Mouse (Mus musculus) spleen, adult 2 months (tissue): ENCODE measurements around the gene Trim24. TPM values are rescaled to one million over a fixed set of nuclear protein-coding genes. Genes with fewer than 3 reads are reported as not detected.
"Not testable (repeated sequence)": the region's sequence is repeated elsewhere in the genome, so short reads cannot be mapped to it uniquely, and the experiment has no call there.

Experiments
- DNase-seq, 2 experiments: peaks; one replicate each; pipeline versions ENCODE4 v3.0.0 to v3.0.0-alpha.2; 2012 to 2021; ENCODE audit warnings: low spot score in 2 of 2, low read depth in 1 of 2
- H3K27ac ChIP-seq: fragments of 200-500 bp; 2 replicates; pipeline ENCODE4 v1.5.1; 2012; ENCODE audit warnings: low read length, inconsistent platforms; ENCODE audit not compliant: insufficient read depth
- H3K27me3 ChIP-seq: fragments of 200-500 bp; 2 replicates; pipeline ENCODE4 v1.6.1; 2012; ENCODE audit warnings: mild to moderate bottlenecking, moderate library complexity, low read length, inconsistent platforms; ENCODE audit not compliant: control insufficient read depth, insufficient read depth
- H3K36me3 ChIP-seq: fragments of 200-500 bp; 2 replicates; pipeline ENCODE4 v1.6.1; 2012; ENCODE audit warnings: mild to moderate bottlenecking, low read length, inconsistent platforms; ENCODE audit not compliant: control insufficient read depth, insufficient read depth
- H3K4me1 ChIP-seq: fragments of 200-500 bp; 2 replicates; pipeline ENCODE4 v1.6.1; 2011; ENCODE audit warnings: inconsistent platforms; ENCODE audit not compliant: control insufficient read depth, insufficient read depth, insufficient read length
- H3K4me3 ChIP-seq: fragments of 200-500 bp; 2 replicates; pipeline ENCODE4 v1.5.1; 2011; ENCODE audit warnings: mild to moderate bottlenecking, inconsistent platforms; ENCODE audit not compliant: insufficient read depth, insufficient read length; ENCODE audit errors: extremely low read depth
- CTCF ChIP-seq: fragments of 200-500 bp; IDR thresholded peaks from 2 replicates; pipeline ENCODE4 v1.5.1; 2011; ENCODE audit warnings: mild to moderate bottlenecking, inconsistent platforms; ENCODE audit not compliant: insufficient read depth, insufficient read length, insufficient replicate concordance; ENCODE audit errors: extremely low read depth
- POLR2A ChIP-seq: fragments of 200-500 bp; IDR thresholded peaks from 2 replicates; pipeline ENCODE4 v1.6.1; 2011; ENCODE audit warnings: low read depth, low read length, inconsistent platforms
- whole genome bisulfite sequencing: fragments of 180-500 bp; shearing (Covaris S2); methylation state at CpG from one replicate; pipeline ENCODE4 v1.1.7; 2018; 5-methylcytosine and 5-hydroxymethylcytosine counted together
- polyA plus RNA-seq: library from polyadenylated mRNA; depleted of rRNA; stranded (reverse); fragments of >200 nt; gene quantifications from 2 replicates; pipeline ENCODE4 v1.2.3, GENCODE M21; 2012

Gene Trim24
- polyA plus RNA-seq, 1 experiment, result 11.5 TPM

DNA sequence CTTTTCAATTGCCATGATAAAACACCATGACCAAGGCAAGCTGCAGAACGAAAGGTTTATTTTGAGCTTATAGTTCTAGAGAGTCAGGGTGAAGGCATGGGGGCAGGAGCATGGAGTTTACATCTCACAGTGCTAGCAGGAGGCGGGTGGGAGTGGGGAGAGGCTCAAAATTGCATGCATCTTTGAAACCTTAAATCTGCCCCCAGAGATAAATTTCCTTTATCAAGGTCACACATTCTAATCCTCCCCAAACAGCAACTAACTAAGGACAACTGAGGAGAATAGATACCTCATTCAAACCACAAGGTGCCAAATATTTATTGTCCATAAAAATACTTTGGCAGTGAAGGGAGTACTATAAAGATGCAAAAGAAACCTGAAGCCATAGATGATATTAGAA, 19.3 kb upstream of the Trim24 start:
- H3K4me3 ChIP-seq, result no peak overlapping the region
- no peaks in the 10 kb centered on the region for H3K36me3 ChIP-seq
- H3K4me1 ChIP-seq, result no peaks in the 10 kb centered on the region
- no peak overlapping the region for H3K27ac ChIP-seq
- no peak for TF ChIP-seq CTCF
- TF ChIP-seq POLR2A, result no peak
- WGBS, result 91% methylated on average over 2 of the region's 2 CpGs
- H3K27me3 ChIP-seq, result no peaks in the 10 kb centered on the region
- no peak for DNase-seq

DNA sequence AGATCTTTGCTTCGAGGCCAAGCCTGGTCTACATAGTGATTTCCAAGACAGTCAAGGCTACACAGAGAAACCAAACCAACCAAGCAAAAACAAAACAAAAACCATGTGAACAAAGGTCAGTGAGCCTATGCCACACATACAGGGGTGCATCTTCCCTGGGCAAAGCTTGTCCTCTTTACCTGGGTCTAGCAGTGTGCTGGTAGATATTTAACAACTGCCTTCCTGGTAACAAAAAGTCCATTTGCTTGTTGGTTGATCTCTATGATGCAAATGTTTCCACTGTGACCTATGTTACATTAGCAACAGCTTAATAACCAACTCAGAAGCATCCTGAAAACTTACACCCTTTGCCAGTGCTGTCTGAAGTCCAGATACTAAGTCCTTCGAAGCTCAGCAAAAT, 17.3 kb upstream of the Trim24 start:
- no peaks in the 10 kb centered on the region for H3K36me3 ChIP-seq
- no peaks in the 10 kb centered on the region for H3K4me1 ChIP-seq
- no peak overlapping the region for H3K27ac ChIP-seq
- DNase-seq, result no peak
- H3K27me3 ChIP-seq, result no peaks in the 10 kb centered on the region
- H3K4me3 ChIP-seq, result no peak overlapping the region
- 93% methylated on average over 2 of the region's 2 CpGs for WGBS
- TF ChIP-seq CTCF (no peak), POLR2A (no peak)

DNA sequence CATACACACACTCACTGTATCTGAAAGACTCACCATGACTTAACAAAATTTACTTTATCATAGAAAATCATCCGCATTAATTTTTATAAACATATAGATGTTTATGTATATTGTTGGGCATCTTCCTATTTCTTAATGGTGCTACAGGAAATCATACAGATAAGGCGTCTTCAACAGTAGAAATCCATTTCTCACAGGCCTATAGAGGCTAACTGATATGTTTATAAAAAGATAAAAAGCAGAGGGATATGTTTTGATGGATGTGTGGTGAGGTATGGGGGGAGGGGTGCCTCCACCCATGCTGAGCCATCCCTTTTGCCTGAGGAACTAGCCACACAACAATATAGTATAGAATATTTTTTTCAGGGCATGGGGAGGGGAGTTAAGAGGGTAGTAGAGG, 15.2 kb upstream of the Trim24 start:
- TF ChIP-seq POLR2A, result no peak
- TF ChIP-seq CTCF, result no peak
- H3K4me1 ChIP-seq, result no peaks in the 10 kb centered on the region
- no peak overlapping the region for H3K27ac ChIP-seq
- no peak for DNase-seq
- no peaks in the 10 kb centered on the region for H3K36me3 ChIP-seq
- no peaks in the 10 kb centered on the region for H3K27me3 ChIP-seq
- WGBS, result 77% methylated on average over 2 of the region's 2 CpGs
- no peak overlapping the region for H3K4me3 ChIP-seq

DNA sequence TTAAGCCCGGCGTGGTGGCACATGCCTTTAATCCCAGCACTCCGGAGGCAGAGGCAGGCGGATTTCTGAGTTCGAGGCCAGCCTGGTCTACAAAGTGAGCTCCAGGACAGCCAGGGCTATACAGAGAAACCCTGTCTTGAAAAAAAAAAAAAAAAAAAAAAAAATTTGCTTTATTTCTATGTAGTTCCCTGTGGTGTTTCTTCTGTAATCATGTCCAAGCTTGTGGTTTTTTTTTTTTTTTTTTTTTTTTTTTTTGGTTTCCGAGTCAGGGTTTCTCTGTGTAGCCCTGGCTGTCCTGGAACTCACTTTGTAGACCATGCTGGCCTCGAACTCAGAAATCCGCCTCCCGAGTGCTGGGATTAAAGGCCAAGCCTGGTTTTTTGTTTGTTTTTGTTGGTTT, 14.3 kb upstream of the Trim24 start:
- H3K36me3 ChIP-seq, DNase-seq, H3K4me3 ChIP-seq, H3K27me3 ChIP-seq, H3K4me1 ChIP-seq, H3K27ac ChIP-seq: not testable (repeated sequence)
- 90% methylated on average over 9 of the region's 9 CpGs for WGBS

DNA sequence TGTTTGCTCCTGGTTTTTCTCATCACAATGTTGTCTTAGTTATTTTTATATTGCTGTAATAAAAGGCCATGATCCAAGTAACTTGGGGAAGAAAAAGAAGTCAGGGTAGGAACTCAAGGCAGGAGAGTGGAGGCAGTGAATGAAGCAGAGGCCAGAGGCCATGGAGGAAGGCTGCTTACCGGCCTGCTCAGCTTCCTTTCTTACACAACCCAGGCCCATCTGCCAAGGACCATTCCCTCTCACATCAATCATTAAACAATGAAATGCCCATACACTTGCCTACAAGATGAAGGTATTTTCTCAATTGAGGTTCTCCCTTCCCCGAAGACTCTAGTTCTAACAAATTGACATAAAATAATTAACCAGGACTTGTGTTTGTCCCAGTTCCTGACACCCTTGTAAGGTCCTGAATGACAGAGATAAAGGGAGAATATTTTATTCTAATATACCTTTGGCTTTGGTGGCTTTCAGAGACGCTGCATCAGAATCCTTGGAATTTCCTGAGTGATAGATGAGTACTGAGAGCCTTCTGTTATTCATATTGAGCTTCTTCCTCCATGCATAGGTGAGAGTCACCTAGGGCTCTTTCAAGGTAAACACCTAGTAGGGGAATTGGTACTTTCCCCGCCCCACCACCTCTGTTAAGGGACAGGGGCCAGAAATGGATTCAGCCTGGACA, 13.3 kb upstream of the Trim24 start:
- Histone ChIP-seq H3K27ac (no peak overlapping the region), H3K4me3 (no peak overlapping the region), H3K27me3 (no peaks in the 10 kb centered on the region), H3K4me1 (no peaks in the 10 kb centered on the region), H3K36me3 (no peaks in the 10 kb centered on the region)
- 88% methylated on average over 4 of the region's 4 CpGs for WGBS
- TF ChIP-seq CTCF (no peak), POLR2A (no peak)
- DNase-seq, result no peak

DNA sequence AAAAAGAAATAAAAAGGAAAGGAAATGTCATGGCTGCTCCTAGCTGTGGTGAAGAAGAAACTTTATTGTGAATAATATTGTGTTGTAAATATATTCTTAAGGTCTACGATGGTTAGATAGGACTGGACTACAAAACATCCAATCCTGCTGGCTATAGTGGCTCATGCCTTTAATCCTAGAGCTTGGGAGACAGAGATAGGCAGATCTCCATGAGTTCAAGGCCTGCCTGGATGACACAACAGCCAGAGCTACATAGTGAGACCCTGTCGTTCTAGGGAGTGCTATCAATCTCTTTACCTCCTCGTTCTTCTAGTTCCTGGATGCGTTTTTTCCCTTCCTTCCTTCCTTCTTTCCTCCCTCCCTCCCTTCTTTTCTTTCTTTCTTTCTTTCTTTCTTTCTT, 12.5 kb upstream of the Trim24 start:
- DNase-seq, result no peak
- TF ChIP-seq CTCF, result no peak
- no peak for TF ChIP-seq POLR2A
- Histone ChIP-seq H3K4me1 (no peaks in the 10 kb centered on the region), H3K27ac (no peak overlapping the region), H3K36me3 (no peaks in the 10 kb centered on the region), H3K4me3 (no peak overlapping the region), H3K27me3 (no peaks in the 10 kb centered on the region)
- 87% methylated on average over 4 of the region's 4 CpGs for WGBS

DNA sequence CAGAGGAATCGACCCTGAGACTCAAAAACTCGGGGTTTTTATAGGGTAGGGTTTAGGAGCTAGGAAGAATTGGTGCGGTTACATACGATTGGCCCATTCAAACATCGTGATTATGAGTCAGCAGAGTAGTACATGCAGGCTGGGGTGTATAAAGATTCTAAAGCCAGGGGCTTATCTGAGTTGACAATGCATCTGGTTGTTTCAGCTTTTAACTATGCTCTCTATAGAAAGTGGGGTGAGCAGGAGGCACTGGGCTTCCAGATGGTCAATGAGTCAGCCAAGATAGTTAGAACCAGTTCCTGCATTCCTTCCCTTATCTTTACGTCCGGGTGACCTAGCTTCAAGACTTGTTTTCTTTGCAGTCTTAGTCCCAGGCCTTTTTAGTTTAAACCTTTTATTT, 7.7 kb upstream of the Trim24 start:
- Histone ChIP-seq H3K27me3 (no peaks in the 10 kb centered on the region), H3K4me3 (no peak overlapping the region), H3K27ac (no peak overlapping the region), H3K4me1 (no peaks in the 10 kb centered on the region; the same call in 1 of the 2 replicates), H3K36me3 (no peaks in the 10 kb centered on the region)
- DNase-seq, result no peak
- no peak for TF ChIP-seq POLR2A
- no peak for TF ChIP-seq CTCF
- WGBS, result 81% methylated on average over 7 of the region's 7 CpGs
